Mouse (Mus musculus) adrenal gland (tissue): ENCODE measurements around the gene Vmn2r59.
"Not testable (repeated sequence)": the region's sequence is repeated elsewhere in the genome, so short reads cannot be mapped to it uniquely, and the experiment has no call there.

ENCODE experiments used
- intact Hi-C: fragments of 180-260 bp; cut with DNase I; formaldehyde crosslinking; loops from one replicate; pipeline ENCODE4 v1.15.1; 2025
- long read RNA-seq, 2 experiments: library from polyadenylated mRNA; unstranded; transcript quantifications; one replicate each; pipeline ENCODE4 v2.0.0; 2020; ENCODE audit warnings: borderline replicate concordance in 1 of 2; ENCODE audit not compliant: insufficient replicate concordance in 1 of 2

Vmn2r59 gene
- long read RNA-seq, experiment 1: 0 reads
- long read RNA-seq, experiment 2: 0 reads

GRCm38 (mm10) chr7:42058923-42059322, at the start of gene Vmn2r59:
Vmn2r59 (minus strand) TSS chr7:42059023.
- intact Hi-C loops: no loop called here

DNA sequence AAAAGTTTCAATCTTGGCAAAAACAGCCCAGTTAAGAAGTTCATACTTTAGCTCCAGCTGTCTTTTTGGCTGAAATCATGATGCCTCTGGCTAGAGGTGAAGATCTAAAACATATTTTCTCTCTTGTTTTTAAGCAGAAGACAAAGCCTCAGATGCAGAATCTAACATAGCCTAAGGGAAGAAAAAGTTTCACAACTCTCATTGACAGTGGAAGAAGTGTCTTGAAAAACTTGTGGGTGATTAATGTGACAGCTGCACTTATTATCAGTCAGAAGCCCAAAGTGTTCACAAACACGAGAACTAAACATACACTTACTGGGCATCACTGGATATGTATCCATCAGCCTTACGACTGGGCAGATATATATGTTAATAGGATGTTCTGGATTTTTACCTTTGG, 48.6 kb upstream of the Vmn2r59 start, which contains the start of gene Vmn2r60:
Vmn2r60 (plus strand) TSS at position 301 of the 400 bp plus-strand sequence.
- intact Hi-C loops: no loop called here

GRCm38 (mm10) chr7:42107061-42107460, 48.2 kb upstream of the Vmn2r59 start:
- intact Hi-C loops: not testable (repeated sequence)
